Mouse (Mus musculus): ENCODE results near the gene Tbc1d10b.

DNA sequence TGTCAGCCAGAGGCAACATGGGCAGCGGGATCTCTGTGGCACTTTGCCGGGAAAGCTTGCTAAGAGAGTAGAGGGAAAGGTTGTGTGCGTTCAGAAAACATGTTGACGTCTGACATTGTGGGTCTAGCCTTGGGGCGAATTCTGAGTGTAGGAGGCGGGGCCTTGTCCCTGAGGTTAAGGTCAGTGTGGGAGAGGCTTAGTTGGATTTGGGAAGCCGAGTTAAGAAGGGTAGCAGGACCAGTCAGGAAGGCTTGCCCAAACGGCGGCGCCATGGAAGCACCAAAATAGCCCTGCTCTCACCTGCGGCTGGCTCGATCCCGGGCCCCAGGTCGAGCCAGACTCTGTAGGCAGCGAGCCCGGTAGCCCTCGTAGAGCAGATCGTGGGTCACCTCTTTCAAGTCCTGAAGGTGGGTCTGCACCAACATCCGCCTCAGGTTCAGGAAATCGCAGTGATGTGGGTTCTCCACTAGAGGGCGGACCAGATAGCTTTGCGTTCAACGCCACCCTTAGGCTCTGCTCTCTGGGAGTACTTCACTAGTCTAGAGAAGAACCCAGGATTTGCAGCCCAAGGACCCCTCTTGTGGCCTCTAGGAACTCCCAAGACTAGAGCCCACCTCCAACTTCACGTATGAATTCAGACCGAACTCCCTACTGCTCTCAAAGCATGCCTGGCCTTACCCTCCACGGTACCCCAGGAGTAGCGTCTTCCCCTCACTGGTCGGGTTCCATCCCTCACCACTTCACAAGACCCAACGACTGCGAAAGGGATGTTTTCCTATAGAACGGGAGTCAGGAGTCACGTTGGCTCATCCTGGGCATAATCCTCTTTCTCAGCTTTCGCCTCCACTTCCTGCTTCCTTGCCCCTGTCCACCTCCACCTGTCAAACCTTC is 7.0 kb upstream of the Tbc1d10b start:
- TF ChIP-seq POLR2A (IDR thresholded peaks at IDR 0.05; ENCODE audit: low read depth, low read length) (no peak), CTCF (conservative IDR thresholded peaks at IDR 0.05; ENCODE audit: insufficient read depth, insufficient read length, low read depth, low read length) (peak; percentile 89)
